Mouse (Mus musculus) inflammation-experienced regulatory T-cells, adult 16 weeks (primary cell): ENCODE data around the gene Xlr5c. TPM values are rescaled to one million over a fixed set of nuclear protein-coding genes. Genes with fewer than 3 reads are reported as not detected.

Source experiments
- polyA plus RNA-seq: library from polyadenylated mRNA; unstranded; fragments of 100-300 nt; shearing (Covaris generic); gene quantifications from one replicate; pipeline ENCODE4 v1.2.1, GENCODE M21; 2017

Xlr5c gene
- polyA plus RNA-seq, result not detected

GRCm38 (mm10) chrX:73292876-73293275, at the start of gene Xlr5c, which contains the start of gene Xlr5a:
Gene Xlr5c, minus strand, starts transcription at chrX:73292976.
Gene Xlr5a, minus strand, starts transcription at chrX:73292976.

GRCm38 (mm10) chrX:73342483-73342895, 49.7 kb upstream of the Xlr5c start, which contains the start of gene Zfp275:
Gene Zfp275, plus strand, starts transcription at chrX:73342621.

GRCm38 (mm10) chrX:73336740-73337139, 44.0 kb upstream of the Xlr5c start, which contains the start of gene Gm45015:
Gene Gm45015, minus strand, starts transcription at chrX:73336840.

GRCm38 (mm10) chrX:73265270-73265669, 27.5 kb downstream of the Xlr5c start, which contains the start of gene Xlr3c:
Gene Xlr3c, minus strand, starts transcription at chrX:73265390.

GRCm38 (mm10) chrX:73242821-73243325, 49.9 kb downstream of the Xlr5c start, which contains the start of gene Xlr4c:
Gene Xlr4c, minus strand, starts transcription at chrX:73243130.

Other genes starting within 250 kb of the Xlr5c start
- not detected for gene Pnma3, start 228.2 kb downstream of the Xlr5c start, polyA plus RNA-seq
- gene Xlr4a, start 210.5 kb downstream of the Xlr5c start, polyA plus RNA-seq, result 102 TPM
- 2.3 TPM for gene Xlr3a, start 195.9 kb downstream of the Xlr5c start, polyA plus RNA-seq
- 0.40 TPM for gene Gm14685, start 175.9 kb downstream of the Xlr5c start, polyA plus RNA-seq
- gene Xlr5b, start 144.2 kb downstream of the Xlr5c start, polyA plus RNA-seq, result not detected
- not detected for gene DXBay18, start 143.5 kb downstream of the Xlr5c start, polyA plus RNA-seq
- gene Spin2d, start 116.0 kb downstream of the Xlr5c start, polyA plus RNA-seq, result not detected
- 19.8 TPM for gene Xlr3b, start 100.8 kb downstream of the Xlr5c start, polyA plus RNA-seq
- gene Xlr4b, start 78.6 kb downstream of the Xlr5c start, polyA plus RNA-seq, result 155 TPM
- gene F8a, start 64.7 kb downstream of the Xlr5c start, polyA plus RNA-seq, result 3.4 TPM
- 74.5 TPM for gene Xlr4c, start 49.8 kb downstream of the Xlr5c start, polyA plus RNA-seq
- not detected for gene Xlr3c, start 27.6 kb downstream of the Xlr5c start, polyA plus RNA-seq
- 0.27 TPM for gene Xlr5a, start within 50 bp of the Xlr5c start, polyA plus RNA-seq
- gene Gm45015, start 43.9 kb upstream of the Xlr5c start, polyA plus RNA-seq, result not detected
- 25.4 TPM for gene Zfp275, start 49.6 kb upstream of the Xlr5c start, polyA plus RNA-seq
- not detected for gene Gm18336, start 105.8 kb upstream of the Xlr5c start, polyA plus RNA-seq
- 0.37 TPM for gene Zfp92, start 118.1 kb upstream of the Xlr5c start, polyA plus RNA-seq
- not detected for gene Trex2, start 142.4 kb upstream of the Xlr5c start, polyA plus RNA-seq
- 27.3 TPM for gene Haus7, start 166.1 kb upstream of the Xlr5c start, polyA plus RNA-seq
- gene Bgn, start 190.6 kb upstream of the Xlr5c start, polyA plus RNA-seq, result not detected
- gene Atp2b3, start 210.1 kb upstream of the Xlr5c start, polyA plus RNA-seq, result not detected